Mouse (Mus musculus) thymus, adult 2 months (tissue): ENCODE results near the gene Chrdl1.

Experiments
- CTCF ChIP-seq: fragments of 200-500 bp; IDR thresholded peaks from 2 replicates; pipeline ENCODE4 v1.5.1; 2012; ENCODE audit warnings: mild to moderate bottlenecking, control low read depth, low read length, moderate library complexity, borderline replicate concordance; ENCODE audit not compliant: control insufficient read depth, poor library complexity, insufficient read depth; ENCODE audit errors: extremely low read depth
- POLR2A ChIP-seq: fragments of 200-500 bp; IDR thresholded peaks from 2 replicates; pipeline ENCODE4 v1.6.1; 2012; ENCODE audit warnings: mild to moderate bottlenecking, low read length, control low read depth, moderate library complexity; ENCODE audit not compliant: control insufficient read depth, poor library complexity, insufficient read depth; ENCODE audit errors: extremely low read depth

DNA sequence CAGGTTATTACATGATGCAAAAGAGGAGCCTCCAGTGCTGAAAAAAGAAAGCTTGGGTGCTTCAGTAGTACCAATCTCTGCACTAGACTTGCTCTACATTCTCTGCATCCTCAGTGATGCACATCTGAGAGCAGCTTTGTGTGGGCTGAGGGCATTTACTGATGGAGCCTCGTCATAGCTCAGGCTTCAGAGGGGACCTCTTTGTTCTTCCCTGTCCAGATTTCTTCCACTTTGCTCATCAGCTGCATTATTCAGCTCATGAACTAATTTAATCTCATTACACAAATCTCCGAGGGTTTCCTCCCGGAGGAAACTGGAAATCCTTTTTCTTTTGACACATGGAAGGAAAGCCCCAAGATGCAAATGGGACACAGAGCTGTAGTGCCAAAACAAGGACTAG, 56.5 kb downstream of the Chrdl1 start:
- TF ChIP-seq CTCF (no peak), POLR2A (no peak)
